Mouse (Mus musculus): ENCODE results near the gene Trpm3. TPM values are rescaled to one million over a fixed set of nuclear protein-coding genes. Genes with fewer than 3 reads are reported as not detected.

The Trpm3 gene
- polyA plus RNA-seq, 1 experiment: 0.08 TPM

DNA sequence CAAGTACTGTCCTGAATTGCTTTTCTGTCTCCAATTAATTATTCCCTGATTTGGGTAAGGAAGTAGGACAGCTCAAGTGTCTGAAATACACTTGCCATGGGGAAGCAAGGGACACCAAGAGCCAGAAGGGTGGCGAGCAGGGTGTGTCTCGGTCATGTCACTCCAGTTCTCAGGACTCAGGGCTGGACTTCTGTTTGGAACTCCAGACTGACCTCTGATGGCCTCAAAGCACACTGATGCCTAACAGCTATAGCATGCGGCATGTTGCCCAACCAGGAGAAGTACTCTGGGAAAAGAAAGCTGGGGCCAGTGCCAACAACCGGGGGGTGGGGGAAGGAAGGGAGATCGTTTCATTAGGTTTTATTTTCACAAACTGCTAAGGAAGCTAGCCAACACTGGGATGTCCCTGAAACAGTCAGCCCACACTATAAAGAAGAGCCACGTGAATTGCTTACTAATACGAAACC, 791.6 kb downstream of the Trpm3 start:
- Histone ChIP-seq H3K4me3 (ENCODE audit: extremely low read depth, insufficient read depth, insufficient read length) (no peak overlapping the region), H3K36me3 (ENCODE audit: control insufficient read depth, insufficient read depth, low read length) (no peaks in the 10 kb centered on the region), H3K4me1 (ENCODE audit: control insufficient read depth, insufficient read depth, insufficient read length) (no peaks in the 10 kb centered on the region), H3K27me3 (ENCODE audit: control insufficient read depth, insufficient read depth, low read length) (no peaks in the 10 kb centered on the region), H3K27ac (ENCODE audit: insufficient read depth, low read length) (no peak overlapping the region)
- WGBS: 74% methylated on average over 7 of the region's 7 CpGs
- DNase-seq (ENCODE audit: low read depth in 1 of 2, low spot score in 2 of 2): no peak
- TF ChIP-seq POLR2A (IDR thresholded peaks at IDR 0.05; ENCODE audit: low read depth, low read length) (no peak), CTCF (IDR thresholded peaks at IDR 0.05; ENCODE audit: extremely low read depth, insufficient read depth, insufficient read length, insufficient replicate concordance) (no peak)

DNA sequence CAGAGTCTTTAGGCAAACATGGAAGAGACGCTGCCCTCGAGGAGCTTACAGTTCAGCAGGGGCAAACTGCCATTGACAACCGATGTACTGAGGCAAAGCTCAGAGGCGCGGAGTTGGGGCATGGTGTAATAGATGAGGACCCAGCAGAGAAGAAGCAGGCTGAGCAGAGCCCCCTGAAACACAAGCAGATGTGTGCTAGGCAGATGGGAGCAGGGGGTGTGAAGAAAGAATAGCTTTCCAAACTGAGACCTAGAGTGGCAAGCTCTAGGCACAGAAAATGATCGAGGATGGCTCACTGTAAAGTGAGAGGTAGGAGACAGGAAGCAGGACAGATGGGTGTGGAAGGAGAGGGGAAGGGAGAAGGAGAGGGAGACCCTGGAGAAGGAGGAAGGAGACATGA, 792.2 kb downstream of the Trpm3 start:
- TF ChIP-seq POLR2A (IDR thresholded peaks at IDR 0.05; ENCODE audit: low read depth, low read length): no peak
- no peak for TF ChIP-seq CTCF (IDR thresholded peaks at IDR 0.05; ENCODE audit: extremely low read depth, insufficient read depth, insufficient read length, insufficient replicate concordance)
- 85% methylated on average over 6 of the region's 6 CpGs for WGBS
- Histone ChIP-seq H3K36me3 (ENCODE audit: control insufficient read depth, insufficient read depth, low read length) (no peaks in the 10 kb centered on the region), H3K27ac (ENCODE audit: insufficient read depth, low read length) (no peak overlapping the region), H3K27me3 (ENCODE audit: control insufficient read depth, insufficient read depth, low read length) (no peaks in the 10 kb centered on the region), H3K4me3 (ENCODE audit: extremely low read depth, insufficient read depth, insufficient read length) (no peak overlapping the region), H3K4me1 (ENCODE audit: control insufficient read depth, insufficient read depth, insufficient read length) (no peaks in the 10 kb centered on the region)
- no peak for DNase-seq (ENCODE audit: low read depth in 1 of 2, low spot score in 2 of 2)

DNA sequence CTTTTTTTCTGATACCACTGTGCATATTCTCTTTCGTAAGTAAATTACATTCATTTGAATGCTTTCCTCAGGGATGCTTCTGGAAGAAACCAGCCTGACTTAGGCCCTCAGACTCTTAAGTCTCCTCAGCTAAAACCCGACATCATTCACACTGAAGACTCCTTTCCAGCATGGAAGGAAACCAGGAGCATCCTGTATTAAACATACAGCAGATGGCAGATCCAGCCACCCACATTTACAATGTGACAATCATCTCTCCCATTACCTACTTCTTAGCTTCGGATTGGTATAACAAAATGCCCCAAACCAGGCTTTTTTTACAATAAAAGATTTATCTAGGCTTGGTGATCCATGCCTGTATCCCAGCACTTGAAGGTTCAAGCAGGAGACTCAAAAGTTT, 796.2 kb downstream of the Trpm3 start:
- no peak for DNase-seq (ENCODE audit: low read depth in 1 of 2, low spot score in 2 of 2)
- Histone ChIP-seq H3K27ac (ENCODE audit: insufficient read depth, low read length) (no peak overlapping the region), H3K4me3 (ENCODE audit: extremely low read depth, insufficient read depth, insufficient read length) (no peak overlapping the region), H3K36me3 (ENCODE audit: control insufficient read depth, insufficient read depth, low read length) (no peaks in the 10 kb centered on the region), H3K27me3 (ENCODE audit: control insufficient read depth, insufficient read depth, low read length) (no peaks in the 10 kb centered on the region), H3K4me1 (ENCODE audit: control insufficient read depth, insufficient read depth, insufficient read length) (no peaks in the 10 kb centered on the region)
- 73% methylated on average over 3 of the region's 3 CpGs for WGBS
- TF ChIP-seq CTCF (IDR thresholded peaks at IDR 0.05; ENCODE audit: extremely low read depth, insufficient read depth, insufficient read length, insufficient replicate concordance): no peak
- TF ChIP-seq POLR2A (IDR thresholded peaks at IDR 0.05; ENCODE audit: low read depth, low read length): no peak

DNA sequence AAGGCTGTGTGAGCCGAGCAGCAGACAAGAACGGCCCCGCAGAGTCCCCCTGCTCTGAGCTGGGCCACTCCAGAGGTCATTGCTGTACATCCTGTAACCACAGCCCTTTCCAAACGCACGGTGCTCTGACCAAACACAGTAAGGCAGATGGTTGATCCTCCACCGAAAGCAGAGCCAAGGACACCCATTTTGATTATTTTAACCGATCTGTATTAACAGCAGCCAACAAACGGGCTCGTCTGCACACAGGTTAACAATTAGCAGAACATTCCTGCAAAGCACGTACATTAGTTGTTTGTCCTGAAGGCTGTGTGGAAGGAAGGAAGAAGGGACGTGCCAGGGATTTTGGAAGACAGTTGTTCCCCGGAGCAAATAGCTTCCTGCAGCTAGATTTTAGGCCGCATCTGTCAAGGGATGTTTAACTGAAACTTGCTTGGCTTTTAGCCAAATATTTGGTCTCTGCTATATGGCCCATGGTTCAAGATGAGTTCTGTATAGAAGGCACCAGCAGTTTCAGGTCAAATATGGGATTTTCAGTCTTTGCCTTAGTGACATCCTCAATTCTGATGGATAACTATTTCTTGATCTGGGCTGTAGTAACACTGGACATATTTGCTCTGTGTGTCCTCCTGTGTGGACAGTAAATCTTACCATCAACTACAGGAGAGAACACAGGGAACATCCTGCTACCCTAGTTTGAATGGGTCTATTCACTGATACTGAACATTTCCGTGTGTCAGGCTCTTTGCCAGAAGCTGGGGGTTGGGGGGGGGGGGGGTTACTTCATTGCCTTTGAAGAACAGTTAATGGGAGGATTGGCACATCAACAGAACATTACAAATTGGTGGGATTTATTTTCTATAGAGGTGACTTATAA, 800.2 kb downstream of the Trpm3 start:
- no peak for TF ChIP-seq CTCF (IDR thresholded peaks at IDR 0.05; ENCODE audit: extremely low read depth, insufficient read depth, insufficient read length, insufficient replicate concordance)
- WGBS: 70% methylated on average over 14 of the region's 14 CpGs
- Histone ChIP-seq H3K27ac (ENCODE audit: insufficient read depth, low read length) (no peak overlapping the region), H3K27me3 (ENCODE audit: control insufficient read depth, insufficient read depth, low read length) (no peaks in the 10 kb centered on the region), H3K4me3 (ENCODE audit: extremely low read depth, insufficient read depth, insufficient read length) (no peak overlapping the region), H3K4me1 (ENCODE audit: control insufficient read depth, insufficient read depth, insufficient read length) (no peaks in the 10 kb centered on the region), H3K36me3 (ENCODE audit: control insufficient read depth, insufficient read depth, low read length) (no peaks in the 10 kb centered on the region)
- no peak for DNase-seq (ENCODE audit: low read depth in 1 of 2, low spot score in 2 of 2)

DNA sequence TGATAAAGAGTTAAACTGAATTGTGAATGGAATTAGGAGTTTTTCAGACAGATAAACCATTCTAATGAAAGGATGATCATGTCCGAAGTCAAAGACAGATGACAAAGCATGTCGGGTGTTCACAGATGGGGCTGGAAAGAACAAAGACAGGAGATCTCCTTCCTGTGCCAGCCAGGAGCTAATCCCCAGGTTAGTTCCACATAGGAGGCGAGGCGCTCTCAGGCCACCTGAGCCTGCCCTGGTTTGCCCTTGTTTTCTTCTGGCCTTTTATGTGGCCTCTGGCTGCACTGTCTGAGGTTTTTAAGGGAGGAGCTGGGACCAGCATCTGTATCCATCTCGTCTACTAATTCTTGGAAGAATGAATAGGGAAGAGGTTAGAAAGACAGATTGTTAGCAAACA, 801.0 kb downstream of the Trpm3 start:
- H3K4me3 ChIP-seq (ENCODE audit: extremely low read depth, insufficient read depth, insufficient read length): no peak overlapping the region
- H3K36me3 ChIP-seq (ENCODE audit: control insufficient read depth, insufficient read depth, low read length): no peaks in the 10 kb centered on the region
- no peak overlapping the region for H3K27ac ChIP-seq (ENCODE audit: insufficient read depth, low read length)
- TF ChIP-seq POLR2A (IDR thresholded peaks at IDR 0.05; ENCODE audit: low read depth, low read length) (no peak), CTCF (IDR thresholded peaks at IDR 0.05; ENCODE audit: extremely low read depth, insufficient read depth, insufficient read length, insufficient replicate concordance) (no peak)
- H3K27me3 ChIP-seq (ENCODE audit: control insufficient read depth, insufficient read depth, low read length): no peaks in the 10 kb centered on the region
- no peak for DNase-seq (ENCODE audit: low read depth in 1 of 2, low spot score in 2 of 2)
- 69% methylated on average over 5 of the region's 5 CpGs for WGBS
- H3K4me1 ChIP-seq (ENCODE audit: control insufficient read depth, insufficient read depth, insufficient read length): no peaks in the 10 kb centered on the region

DNA sequence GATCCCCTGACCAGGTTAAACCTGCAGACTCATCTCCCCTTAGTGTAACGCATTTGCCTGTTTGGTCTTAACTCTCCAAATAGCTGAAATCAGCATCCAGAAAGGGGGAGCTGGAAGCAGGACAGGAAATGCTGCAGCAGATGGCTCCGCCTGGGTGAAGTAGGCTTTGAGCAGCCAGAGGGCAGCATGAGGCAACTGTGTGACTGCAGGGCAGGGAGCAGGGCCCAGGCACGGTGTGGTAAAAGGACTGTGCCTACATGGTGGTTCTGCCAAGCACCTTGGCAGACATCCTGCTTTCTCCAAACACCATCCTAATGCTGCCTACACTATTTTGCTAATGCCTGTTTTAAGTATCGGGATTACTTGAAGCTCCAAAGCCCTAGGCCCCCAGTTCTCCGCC, 801.6 kb downstream of the Trpm3 start:
- WGBS: 36% methylated on average over 5 of the region's 5 CpGs

DNA sequence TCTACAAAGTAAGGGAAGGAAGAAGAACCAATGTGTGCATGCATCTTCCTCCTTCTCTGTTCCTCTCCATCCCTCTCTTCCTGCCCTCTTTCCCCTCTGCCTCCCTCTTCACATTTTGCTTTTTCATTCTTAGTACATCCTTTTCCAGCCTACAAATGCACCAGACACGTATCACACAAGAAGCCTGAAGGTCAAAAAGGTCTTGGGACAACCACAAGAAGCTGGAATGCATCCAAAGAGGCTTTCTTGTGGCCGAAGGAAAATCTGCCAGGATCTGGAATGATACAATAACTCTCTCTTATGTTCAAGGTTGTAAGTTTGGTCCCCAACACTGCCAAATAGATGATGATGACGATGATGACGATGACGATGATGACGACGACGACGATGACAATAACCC, 802.1 kb downstream of the Trpm3 start:
- Histone ChIP-seq H3K27me3 (ENCODE audit: control insufficient read depth, insufficient read depth, low read length) (no peaks in the 10 kb centered on the region), H3K27ac (ENCODE audit: insufficient read depth, low read length) (no peak overlapping the region), H3K4me1 (ENCODE audit: control insufficient read depth, insufficient read depth, insufficient read length) (no peaks in the 10 kb centered on the region), H3K36me3 (ENCODE audit: control insufficient read depth, insufficient read depth, low read length) (no peaks in the 10 kb centered on the region), H3K4me3 (ENCODE audit: extremely low read depth, insufficient read depth, insufficient read length) (no peak overlapping the region)
- no peak for DNase-seq (ENCODE audit: low read depth in 1 of 2, low spot score in 2 of 2)
- 80% methylated on average over 9 of the region's 9 CpGs for WGBS
- no peak for TF ChIP-seq CTCF (IDR thresholded peaks at IDR 0.05; ENCODE audit: extremely low read depth, insufficient read depth, insufficient read length, insufficient replicate concordance)
- no peak for TF ChIP-seq POLR2A (IDR thresholded peaks at IDR 0.05; ENCODE audit: low read depth, low read length)

More for the DNA sequence above, 801.6 kb downstream of the Trpm3 start:
- no peaks in the 10 kb centered on the region for H3K27me3 ChIP-seq (ENCODE audit: control insufficient read depth, insufficient read depth, low read length)
- DNase-seq (ENCODE audit: low read depth in 1 of 2, low spot score in 2 of 2): no peak
- H3K4me1 ChIP-seq (ENCODE audit: control insufficient read depth, insufficient read depth, insufficient read length): no peaks in the 10 kb centered on the region
- H3K4me3 ChIP-seq (ENCODE audit: extremely low read depth, insufficient read depth, insufficient read length): no peak overlapping the region
- H3K36me3 ChIP-seq (ENCODE audit: control insufficient read depth, insufficient read depth, low read length): no peaks in the 10 kb centered on the region
- TF ChIP-seq CTCF (IDR thresholded peaks at IDR 0.05; ENCODE audit: extremely low read depth, insufficient read depth, insufficient read length, insufficient replicate concordance) (no peak), POLR2A (IDR thresholded peaks at IDR 0.05; ENCODE audit: low read depth, low read length) (no peak)
- no peak overlapping the region for H3K27ac ChIP-seq (ENCODE audit: insufficient read depth, low read length)

All from spleen, adult 2 months (tissue).